Mouse (Mus musculus): ENCODE measurements around the gene Fam83e. TPM values are rescaled to one million over a fixed set of nuclear protein-coding genes. Genes with fewer than 3 reads are reported as not detected.
A peak's percentile ranks its signal among the peaks of the same experiment; 100 is the strongest.

Gene Fam83e
- polyA plus RNA-seq, 1 experiment from 2014 or later: 2.0 TPM

DNA sequence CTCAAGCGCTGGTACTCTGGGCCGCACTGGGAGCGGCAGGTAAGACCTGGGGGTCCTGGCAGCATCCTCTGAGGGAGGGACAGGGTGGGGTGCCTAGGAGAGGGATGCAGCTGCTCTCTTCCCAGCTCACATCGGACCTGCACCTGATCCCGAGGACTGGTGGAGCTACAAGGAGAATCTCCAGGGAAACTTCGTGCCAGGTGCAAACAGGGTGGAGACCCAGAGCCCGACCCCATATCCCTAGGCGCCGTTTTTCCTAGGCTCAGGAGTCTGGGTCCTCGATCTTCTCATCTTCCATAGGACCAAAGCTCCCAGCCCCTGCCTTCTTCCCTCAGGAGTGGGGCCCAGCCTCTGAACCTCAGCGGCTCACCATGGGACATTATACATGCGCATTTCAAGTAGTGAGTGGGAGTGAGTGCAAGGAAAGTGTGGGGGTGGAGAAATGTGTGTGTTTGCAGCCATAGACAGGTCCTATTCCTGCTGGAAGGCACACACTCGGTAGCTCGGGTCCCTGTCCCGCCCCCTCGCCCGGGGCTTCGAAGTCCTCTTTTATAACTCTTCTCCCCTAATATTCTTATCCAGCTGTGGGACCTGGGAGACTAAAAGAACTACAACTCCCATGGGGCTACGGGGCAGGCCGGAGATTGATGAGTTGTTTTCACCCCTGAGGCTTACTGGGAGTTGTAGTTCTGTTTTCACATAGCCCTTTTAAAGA lies 20.6 kb upstream of the Fam83e start:
- WGBS: under 1% methylated on average over 20 of the region's 20 CpGs
- Histone ChIP-seq H3K4me3 (ENCODE audit: low read length) (peak overlapping the region; percentile 42), H3K4me2 (ENCODE audit: low read depth, low read length) (peak overlapping the region; percentile 60), H3K4me1 (replicated peaks; ENCODE audit: control insufficient read depth, insufficient read depth, low read length) (peaks cover 23% of the 10 kb centered on the region), H3K9me3 (ENCODE audit: control insufficient read depth, low read length) (no peaks in the 10 kb centered on the region), H3K36me3 (ENCODE audit: control insufficient read depth, insufficient read depth, low read length) (no peaks in the 10 kb centered on the region), H3K9ac (ENCODE audit: low read length) (peak overlapping the region; percentile 43), H3K27me3 (ENCODE audit: control insufficient read depth, insufficient read depth, low read depth, low read length) (peaks cover 30% of the 10 kb centered on the region), H3K27ac (ENCODE audit: low read length) (no peak overlapping the region)
- ATAC-seq (ENCODE audit: low read depth): peak; percentile 12; the same call in 1 of the 2 replicates

DNA sequence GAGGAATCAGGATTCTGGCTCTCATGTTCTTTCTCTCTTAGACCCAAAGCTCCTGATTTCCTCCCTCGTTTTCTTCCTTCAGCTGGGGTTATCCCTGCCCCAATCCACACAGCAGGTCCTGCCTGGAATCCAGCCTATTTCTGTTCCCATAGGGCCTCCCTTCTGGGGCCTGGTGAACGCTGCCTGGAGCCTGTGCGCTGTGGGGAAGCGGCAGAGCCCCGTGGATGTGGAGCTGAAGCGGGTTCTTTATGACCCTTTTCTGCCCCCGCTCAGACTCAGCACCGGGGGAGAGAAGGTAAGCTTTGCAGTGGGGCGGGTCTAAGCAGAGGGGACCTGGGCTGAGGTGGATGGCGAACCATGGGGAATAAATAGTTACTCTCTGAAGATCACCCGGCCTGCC lies 19.9 kb upstream of the Fam83e start:
- Histone ChIP-seq H3K27ac (ENCODE audit: low read length) (no peak overlapping the region), H3K9ac (ENCODE audit: low read length) (peak overlapping the region; percentile 33)
- ATAC-seq (ENCODE audit: low read depth): no peak

DNA sequence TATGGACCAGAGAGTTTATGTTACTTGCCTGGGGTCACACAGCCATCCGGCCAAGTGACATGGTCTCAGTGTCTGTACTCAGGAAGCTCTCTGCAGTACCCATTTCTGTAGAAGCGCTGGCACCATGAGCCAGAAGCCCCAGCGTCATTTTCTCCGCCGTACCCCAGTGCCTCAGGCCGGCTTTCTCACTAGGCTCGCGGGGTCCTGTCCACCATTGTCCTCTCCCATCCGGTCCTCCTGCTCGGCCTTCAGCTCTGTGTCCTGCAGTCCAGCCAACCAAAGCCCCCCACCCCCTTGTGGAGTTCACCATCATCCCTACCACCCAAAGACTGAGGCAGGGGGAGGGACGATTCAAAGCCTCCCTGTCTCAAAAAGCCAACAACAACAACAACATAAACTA lies 19.4 kb upstream of the Fam83e start:
- H3K9me3 ChIP-seq (ENCODE audit: control insufficient read depth, low read length): no peaks in the 10 kb centered on the region
- no peak overlapping the region for H3K9ac ChIP-seq (ENCODE audit: low read length)
- H3K4me2 ChIP-seq (ENCODE audit: low read depth, low read length): no peak overlapping the region
- H3K27ac ChIP-seq (ENCODE audit: low read length): no peak overlapping the region
- ATAC-seq (ENCODE audit: low read depth): no peak
- no peaks in the 10 kb centered on the region for H3K36me3 ChIP-seq (ENCODE audit: control insufficient read depth, insufficient read depth, low read length)
- peaks cover 33% of the 10 kb centered on the region for H3K4me1 ChIP-seq (replicated peaks; ENCODE audit: control insufficient read depth, insufficient read depth, low read length)
- 87% methylated on average over 11 of the region's 11 CpGs for WGBS
- peaks cover 30% of the 10 kb centered on the region for H3K27me3 ChIP-seq (ENCODE audit: control insufficient read depth, insufficient read depth, low read depth, low read length)
- H3K4me3 ChIP-seq (ENCODE audit: low read length): no peak overlapping the region

More for the DNA sequence above, 19.9 kb upstream of the Fam83e start:
- Histone ChIP-seq H3K4me3 (ENCODE audit: low read length) (peak overlapping the region; percentile 42; the same call in 1 of the 2 replicates), H3K27me3 (ENCODE audit: control insufficient read depth, insufficient read depth, low read depth, low read length) (peaks cover 30% of the 10 kb centered on the region), H3K4me2 (ENCODE audit: low read depth, low read length) (peak overlapping the region; percentile 60), H3K36me3 (ENCODE audit: control insufficient read depth, insufficient read depth, low read length) (no peaks in the 10 kb centered on the region), H3K4me1 (replicated peaks; ENCODE audit: control insufficient read depth, insufficient read depth, low read length) (peaks cover 29% of the 10 kb centered on the region), H3K9me3 (ENCODE audit: control insufficient read depth, low read length) (no peaks in the 10 kb centered on the region)
- WGBS: 33% methylated on average over 11 of the region's 11 CpGs

DNA sequence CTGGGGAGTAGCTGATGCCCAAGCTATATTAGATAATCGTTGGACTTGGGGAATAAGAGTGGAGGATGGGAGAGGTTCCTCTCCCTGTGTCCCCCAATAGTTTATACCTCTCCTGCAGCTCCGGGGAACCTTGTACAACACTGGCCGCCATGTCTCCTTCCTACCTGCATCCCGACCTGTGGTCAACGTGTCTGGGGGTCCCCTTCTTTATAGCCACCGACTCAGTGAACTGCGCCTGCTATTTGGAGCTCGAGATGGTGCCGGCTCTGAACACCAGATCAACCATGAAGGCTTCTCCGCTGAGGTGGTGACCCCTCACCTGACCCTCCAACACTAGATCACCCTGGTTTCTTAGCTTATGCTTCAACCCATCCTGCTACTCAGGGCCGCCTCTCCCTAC lies 18.7 kb upstream of the Fam83e start:
- Histone ChIP-seq H3K36me3 (ENCODE audit: control insufficient read depth, insufficient read depth, low read length) (no peaks in the 10 kb centered on the region), H3K4me3 (ENCODE audit: low read length) (no peak overlapping the region), H3K4me1 (replicated peaks; ENCODE audit: control insufficient read depth, insufficient read depth, low read length) (peaks cover 37% of the 10 kb centered on the region), H3K27ac (ENCODE audit: low read length) (no peak overlapping the region), H3K9me3 (ENCODE audit: control insufficient read depth, low read length) (no peaks in the 10 kb centered on the region), H3K4me2 (ENCODE audit: low read depth, low read length) (no peak overlapping the region), H3K27me3 (ENCODE audit: control insufficient read depth, insufficient read depth, low read depth, low read length) (peaks cover 30% of the 10 kb centered on the region), H3K9ac (ENCODE audit: low read length) (no peak overlapping the region)
- no peak for ATAC-seq (ENCODE audit: low read depth)
- WGBS: 93% methylated on average over 11 of the region's 11 CpGs

DNA sequence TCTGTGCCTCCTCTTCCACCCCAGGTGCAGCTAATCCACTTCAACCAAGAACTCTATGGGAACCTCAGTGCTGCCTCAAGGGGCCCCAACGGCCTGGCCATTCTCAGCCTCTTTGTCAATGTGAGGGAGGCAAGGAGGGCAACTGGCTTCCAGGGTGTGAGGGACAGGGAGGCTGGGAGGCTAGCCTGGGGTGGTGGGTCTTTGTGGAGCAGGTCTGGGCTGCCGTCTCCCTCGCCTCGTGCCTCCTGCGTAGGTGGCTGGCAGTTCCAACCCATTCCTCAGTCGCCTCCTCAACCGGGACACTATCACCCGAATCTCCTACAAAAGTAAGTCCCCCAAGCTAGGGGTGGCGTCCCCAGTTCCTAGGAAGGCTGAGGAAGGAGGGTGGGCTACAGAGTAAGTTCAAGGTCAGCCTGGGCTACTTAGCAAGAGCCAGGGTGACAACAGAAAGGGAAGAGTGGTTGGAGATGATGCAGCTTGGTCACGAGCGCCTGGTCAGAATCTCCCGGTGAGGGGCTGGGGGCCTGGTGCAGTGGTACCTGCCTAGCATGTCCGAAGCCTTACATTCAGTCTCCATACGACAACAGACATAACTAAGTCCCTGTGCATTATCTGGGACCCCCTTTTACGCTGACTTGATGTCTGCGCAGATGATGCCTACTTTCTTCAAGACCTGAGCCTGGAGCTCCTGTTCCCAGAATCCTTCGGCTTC lies 18.0 kb upstream of the Fam83e start:
- no peak overlapping the region for H3K27ac ChIP-seq (ENCODE audit: low read length)
- H3K4me3 ChIP-seq (ENCODE audit: low read length): no peak overlapping the region
- 85% methylated on average over 17 of the region's 17 CpGs for WGBS
- no peak overlapping the region; the same call in 1 of the 2 replicates for H3K4me2 ChIP-seq (ENCODE audit: low read depth, low read length)
- no peaks in the 10 kb centered on the region for H3K36me3 ChIP-seq (ENCODE audit: control insufficient read depth, insufficient read depth, low read length)
- H3K27me3 ChIP-seq (ENCODE audit: control insufficient read depth, insufficient read depth, low read depth, low read length): peaks cover 30% of the 10 kb centered on the region
- H3K9me3 ChIP-seq (ENCODE audit: control insufficient read depth, low read length): no peaks in the 10 kb centered on the region
- ATAC-seq (ENCODE audit: low read depth): no peak
- H3K9ac ChIP-seq (ENCODE audit: low read length): no peak overlapping the region
- peaks cover 43% of the 10 kb centered on the region for H3K4me1 ChIP-seq (replicated peaks; ENCODE audit: control insufficient read depth, insufficient read depth, low read length)

DNA sequence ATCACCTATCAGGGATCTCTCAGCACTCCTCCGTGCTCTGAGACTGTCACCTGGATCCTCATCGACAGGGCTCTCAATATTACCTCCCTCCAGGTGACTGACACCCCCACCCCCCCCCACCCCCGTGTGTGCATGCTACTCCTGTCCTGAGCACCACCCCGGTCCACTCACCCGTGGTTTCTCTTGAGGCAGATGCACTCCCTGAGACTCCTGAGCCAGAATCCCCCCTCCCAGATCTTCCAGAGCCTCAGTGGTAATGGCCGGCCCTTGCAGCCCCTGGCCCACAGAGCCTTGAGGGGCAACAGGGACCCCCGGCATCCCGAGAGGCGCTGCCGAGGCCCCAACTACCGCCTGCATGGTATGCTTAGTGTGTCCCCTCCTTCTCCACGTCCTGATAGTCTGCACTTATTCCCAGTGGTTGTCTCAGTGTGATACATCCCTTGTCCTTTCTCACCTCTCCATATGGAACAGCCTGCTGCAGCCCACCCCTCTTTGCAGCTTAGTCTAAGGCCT lies 17.4 kb upstream of the Fam83e start:
- Histone ChIP-seq H3K36me3 (ENCODE audit: control insufficient read depth, insufficient read depth, low read length) (no peaks in the 10 kb centered on the region), H3K9ac (ENCODE audit: low read length) (peak overlapping the region; percentile 60), H3K4me3 (ENCODE audit: low read length) (peak overlapping the region; percentile 68), H3K27ac (ENCODE audit: low read length) (peak overlapping the region; percentile 79), H3K4me2 (ENCODE audit: low read depth, low read length) (peak overlapping the region; percentile 97), H3K27me3 (ENCODE audit: control insufficient read depth, insufficient read depth, low read depth, low read length) (peaks cover 25% of the 10 kb centered on the region), H3K4me1 (replicated peaks; ENCODE audit: control insufficient read depth, insufficient read depth, low read length) (peaks cover 50% of the 10 kb centered on the region), H3K9me3 (ENCODE audit: control insufficient read depth, low read length) (no peaks in the 10 kb centered on the region)
- no peak for ATAC-seq (ENCODE audit: low read depth)
- 35% methylated on average over 12 of the region's 12 CpGs for WGBS

DNA sequence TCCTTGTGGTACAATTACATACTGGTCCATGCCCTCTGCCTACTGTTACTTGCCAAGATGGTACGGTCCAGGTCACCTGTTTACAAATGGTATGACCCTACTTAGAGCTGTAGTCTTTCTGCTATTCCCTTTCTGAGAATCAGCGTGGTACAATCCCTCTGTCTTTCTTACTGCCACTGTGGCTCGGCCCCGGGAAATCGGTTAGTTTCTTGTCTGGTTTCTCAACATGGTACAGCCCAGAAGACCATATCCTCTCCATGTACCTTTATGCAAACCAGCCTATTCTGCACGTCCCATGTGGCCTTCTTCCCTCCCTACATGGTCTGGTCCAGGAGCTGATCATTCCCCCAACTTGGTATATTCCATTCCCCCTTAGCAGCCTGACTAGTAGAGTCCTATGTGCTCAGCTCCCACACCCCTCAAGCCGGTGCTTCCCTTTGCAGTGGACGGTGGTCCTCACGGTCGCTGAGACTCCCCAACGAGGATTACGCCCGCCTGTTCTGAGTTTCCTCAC lies 16.9 kb upstream of the Fam83e start:
- Histone ChIP-seq H3K27ac (ENCODE audit: low read length) (peak overlapping the region; percentile 79), H3K4me1 (replicated peaks; ENCODE audit: control insufficient read depth, insufficient read depth, low read length) (peaks cover 50% of the 10 kb centered on the region), H3K4me3 (ENCODE audit: low read length) (peak overlapping the region; percentile 68), H3K4me2 (ENCODE audit: low read depth, low read length) (peak overlapping the region; percentile 97), H3K36me3 (ENCODE audit: control insufficient read depth, insufficient read depth, low read length) (no peaks in the 10 kb centered on the region), H3K9ac (ENCODE audit: low read length) (peak overlapping the region; percentile 60), H3K27me3 (ENCODE audit: control insufficient read depth, insufficient read depth, low read depth, low read length) (peaks cover 21% of the 10 kb centered on the region), H3K9me3 (ENCODE audit: control insufficient read depth, low read length) (no peaks in the 10 kb centered on the region)
- peak; percentile 44 for ATAC-seq (ENCODE audit: low read depth)
- whole genome bisulfite sequencing: 2% methylated on average over 13 of the region's 13 CpGs

DNA sequence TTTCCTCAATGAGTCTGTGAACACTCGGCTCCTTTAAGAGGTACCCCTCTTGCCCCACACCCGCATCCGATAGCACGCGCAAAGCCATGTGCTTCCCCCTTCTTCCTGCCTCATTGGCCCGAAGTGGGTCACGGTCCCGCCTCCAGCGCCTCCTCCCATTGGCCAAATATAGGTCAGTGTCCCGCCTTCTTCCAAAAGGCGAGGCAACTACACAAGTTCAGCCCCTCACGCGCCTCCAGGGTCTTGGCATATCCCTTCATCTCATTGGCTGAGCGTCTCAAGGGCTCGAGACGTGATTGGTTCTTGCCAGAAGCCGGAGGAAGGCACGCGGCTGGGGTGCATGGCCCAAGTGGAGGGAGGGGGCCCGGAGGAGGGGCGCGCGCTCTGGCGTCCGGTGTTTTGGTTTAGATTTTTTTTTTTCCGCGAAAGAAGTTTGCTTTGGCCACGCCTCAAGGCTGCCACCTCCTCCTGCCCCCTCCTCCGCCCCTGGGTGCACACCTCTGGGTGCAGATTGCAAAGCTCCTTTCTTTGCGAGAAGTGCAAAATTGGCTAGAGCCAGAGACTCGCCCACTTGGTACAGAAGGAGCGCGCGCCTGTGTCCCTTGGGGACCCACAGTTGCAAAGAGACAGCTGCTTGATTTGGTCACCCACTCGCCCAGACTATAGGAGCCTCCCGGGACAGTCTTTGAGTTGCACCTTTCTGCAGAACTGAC lies 16.1 kb upstream of the Fam83e start, which contains the start of gene Dbp:
TSS of gene Dbp (plus strand) at position 359 of the 713 bp plus-strand sequence.
- Histone ChIP-seq H3K36me3 (ENCODE audit: control insufficient read depth, insufficient read depth, low read length) (no peaks in the 10 kb centered on the region), H3K9me3 (ENCODE audit: control insufficient read depth, low read length) (no peaks in the 10 kb centered on the region), H3K9ac (ENCODE audit: low read length) (peak within 1 kb of the TSS; percentile 80), H3K4me1 (replicated peaks; ENCODE audit: control insufficient read depth, insufficient read depth, low read length) (peaks cover 50% of the 10 kb centered on the region), H3K4me3 (ENCODE audit: low read length) (peak within 1 kb of the TSS; percentile 68), H3K27me3 (ENCODE audit: control insufficient read depth, insufficient read depth, low read depth, low read length) (peaks cover 13% of the 10 kb centered on the region), H3K4me2 (ENCODE audit: low read depth, low read length) (peak within 1 kb of the TSS; percentile 97), H3K27ac (ENCODE audit: low read length) (peak within 1 kb of the TSS; percentile 79)
- under 1% methylated on average over 36 of the region's 36 CpGs for WGBS
- peak; percentile 91 for ATAC-seq (ENCODE audit: low read depth)
